13 mouse cellular contexts compared by ENCODE assay signal in the genomic region with DNA sequence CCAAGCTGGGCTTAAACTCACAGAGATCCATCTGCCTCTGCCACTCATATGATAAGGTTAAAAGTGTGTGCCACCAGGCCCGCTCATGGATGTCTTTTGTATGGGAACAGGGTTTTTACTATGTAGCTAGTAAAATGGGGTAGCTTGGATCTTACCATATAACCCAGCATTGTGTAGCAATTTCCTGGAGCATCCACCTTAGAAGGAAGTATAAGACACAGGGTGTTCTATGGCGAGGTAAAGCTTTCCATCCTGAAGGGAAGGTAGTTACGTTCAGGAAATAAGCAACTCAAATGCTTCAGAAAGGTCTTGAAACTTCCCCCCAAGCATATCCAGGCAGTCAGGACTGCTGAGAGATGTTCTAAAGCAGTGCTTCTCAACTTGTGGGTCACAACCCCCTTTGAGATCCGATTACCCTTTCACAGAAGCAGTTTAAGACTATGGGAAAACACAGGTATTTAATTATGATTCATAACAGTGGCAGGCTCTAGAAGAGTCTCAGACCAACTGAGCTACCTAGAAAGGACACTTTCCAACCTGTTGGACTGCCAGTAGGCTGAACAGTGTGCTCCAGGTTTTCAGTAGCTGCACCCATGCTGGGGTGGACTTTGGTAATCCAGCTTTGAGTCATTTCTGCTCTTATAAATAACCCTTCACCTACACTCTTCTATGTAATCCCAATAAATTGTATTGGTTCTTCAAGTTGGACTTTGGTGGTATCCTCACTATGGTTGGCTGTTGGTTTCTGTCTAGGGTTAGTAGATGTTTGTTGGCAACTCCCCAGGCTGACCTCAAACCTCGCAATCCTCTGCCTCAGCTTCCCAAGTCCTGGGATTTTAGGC.
"Had no signal": no experiment of that assay in that cellular context is flagged by ENCODE, and none has a peak within 500 bp of the region (broad histone marks: within the 10 kb centered on the region; RNA-seq: fewer than 3 reads in every experiment).

No protein-coding gene starts in this region.

- H3K9me3 ChIP-seq: kidney, embryonic 15.5 days; neural tube, embryonic 15.5 days had no signal

- H3K27me3 ChIP-seq: kidney, embryonic 15.5 days; limb, embryonic 15.5 days; neural tube, embryonic 15.5 days had no signal

- H3K4me2 ChIP-seq: kidney, embryonic 15.5 days; limb, embryonic 15.5 days; lung, embryonic 14.5 days; neural tube, embryonic 15.5 days had no signal

- H3K27ac ChIP-seq: kidney, embryonic 15.5 days; left cerebral cortex, adult 2 months; limb, embryonic 15.5 days; neural tube, embryonic 15.5 days; stomach, postnatal 0 days had no signal

- DNase-seq: kidney, adult 2 months; kidney, postnatal 25 days; lung, embryonic 14.5 days; lung, postnatal 10 days; lung, postnatal 4 days; midbrain, embryonic 14.5 days; thymus, postnatal 4 days had no signal

- H3K36me3 ChIP-seq: kidney, embryonic 15.5 days; limb, embryonic 15.5 days; neural tube, embryonic 15.5 days had no signal

- H3K9ac ChIP-seq: kidney, embryonic 15.5 days; limb, embryonic 15.5 days; lung, embryonic 14.5 days; neural tube, embryonic 15.5 days had no signal

- H3K4me1 ChIP-seq: kidney, embryonic 15.5 days; limb, embryonic 15.5 days; neural tube, embryonic 15.5 days had no signal

- H3K4me3 ChIP-seq: kidney, embryonic 15.5 days; left cerebral cortex, adult 2 months; limb, embryonic 15.5 days; myocyte; neural tube, embryonic 15.5 days had no signal
